Mouse (Mus musculus) megakaryocyte, embryonic 14.5 days (primary cell): Measurements from ENCODE around the gene Nfxl1.

Source experiments
- FLI1 ChIP-seq: IDR thresholded peaks from 2 replicates; pipeline ENCODE4 v1.6.1; 2012; ENCODE audit warnings: low read length, inconsistent platforms, mixed read lengths
- GATA1 ChIP-seq: IDR thresholded peaks from 3 replicates; pipeline ENCODE4 v1.6.1; 2012; ENCODE audit warnings: mixed read lengths, low read length, inconsistent platforms, borderline replicate concordance

DNA sequence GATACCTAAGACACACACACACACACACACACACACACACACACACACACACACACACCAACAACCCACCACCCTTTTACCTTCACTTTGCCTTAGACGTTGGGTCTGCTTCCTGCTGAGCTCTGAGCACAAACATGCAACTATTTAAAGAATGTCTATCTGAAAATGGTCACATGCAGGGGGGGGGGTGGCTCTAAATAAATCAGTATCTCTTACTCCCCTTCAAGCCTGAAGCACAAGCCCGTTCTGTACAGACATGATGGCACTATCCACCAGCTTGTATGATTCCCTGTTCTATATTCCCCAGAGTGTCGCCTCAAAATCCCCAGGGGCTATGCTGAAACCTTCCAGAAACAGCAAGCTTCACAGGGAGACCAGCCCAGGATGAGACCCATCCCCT lies 57.7 kb downstream of the Nfxl1 start:
- TF ChIP-seq GATA1 (no peak), FLI1 (no peak)
